ENCODE assay signal across 15 mouse cellular contexts in the genomic region with DNA sequence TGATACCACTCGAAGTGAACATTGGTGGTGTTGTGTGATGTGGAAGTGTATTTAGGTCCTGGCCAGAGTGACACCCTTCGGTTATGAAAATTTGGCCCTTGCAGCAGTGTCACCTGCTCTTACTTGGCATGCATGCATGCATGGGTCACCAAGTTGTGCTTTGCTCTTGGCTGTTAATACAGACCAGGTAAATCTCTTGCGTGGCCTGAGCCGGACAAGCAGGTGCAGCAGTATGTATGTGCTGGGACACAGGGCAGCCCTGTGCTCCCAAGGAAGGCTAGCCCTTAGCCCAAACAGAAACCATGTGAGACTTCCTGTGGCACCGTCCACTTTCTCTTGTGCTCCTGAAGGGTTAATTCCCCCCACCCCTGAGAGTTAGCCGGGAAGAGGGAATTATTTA. TPM values are rescaled to one million over a fixed set of nuclear protein-coding genes. Genes with fewer than 3 reads are reported as not detected.
DNase-seq lines count a peak whose midpoint lies in the region; TF ChIP-seq lines count a peak whose summit lies in the region.
"Had no signal": no experiment of that assay in that cellular context is flagged by ENCODE, and none has a peak within 500 bp of the region (broad histone marks: within the 10 kb centered on the region; RNA-seq: fewer than 3 reads in every experiment).

No protein-coding gene starts in this region.

- peak; percentile 5 for DNase-seq in embryo, embryonic 10.5 days (ENCODE audit: low spot score)
- DNase-seq in embryo, embryonic 9.5 days (ENCODE audit: extremely low spot score), result no peak
- DNase-seq in kidney, adult 2 months, result peak; percentile 40
- DNase-seq in kidney, adult 8-10 months, result no peak
- peak; percentile 2 for DNase-seq in Muller cell, postnatal 12 days (ENCODE audit: inconsistent ontology term)
- peak; percentile 25 to 32 for DNase-seq in kidney, postnatal 36 days
- no peak for DNase-seq in lung, adult 2 months
- no peak for DNase-seq in adrenal gland, adult (ENCODE audit: inconsistent age in 2 of 2, low spot score in 1 of 2)
- DNase-seq: adrenal gland, postnatal 36 days; gastrocnemius, postnatal 14 days; spleen, adult 18-20 months; thymus, adult 18-20 months had no signal

- no peak for TF ChIP-seq CTCF in kidney, adult 2 months (conservative IDR thresholded peaks at IDR 0.05; ENCODE audit: insufficient read depth, insufficient read length, low read depth, low read length)
- TF ChIP-seq CTCF in lung, adult 2 months (IDR thresholded peaks at IDR 0.05; ENCODE audit: insufficient read depth, low read length), result no peak

- H3K27ac ChIP-seq in kidney, adult 2 months (ENCODE audit: insufficient read depth, low read depth, low read length), result no peak overlapping the region
- H3K27ac ChIP-seq: heart, embryonic 15.5 days; hindbrain, embryonic 14.5 days; liver, embryonic 14.5 days had no signal

- H3K4me3 ChIP-seq in kidney, adult 2 months (ENCODE audit: insufficient read depth, low read depth, low read length), result no peak overlapping the region
- no peak overlapping the region for H3K4me3 ChIP-seq in lung, adult 2 months (replicated peaks; ENCODE audit: extremely low read depth, low read depth, low read length)
- H3K4me3 ChIP-seq: heart, embryonic 15.5 days had no signal

- no peaks in the 10 kb centered on the region for H3K36me3 ChIP-seq in kidney, adult 2 months (ENCODE audit: control insufficient read depth, insufficient read depth, low read length)
- H3K36me3 ChIP-seq: heart, embryonic 15.5 days had no signal

- TF ChIP-seq POLR2A in kidney, adult 2 months (IDR thresholded peaks at IDR 0.05; ENCODE audit: low read depth, low read length), result no peak
- TF ChIP-seq POLR2A in lung, adult 2 months (IDR thresholded peaks at IDR 0.05; ENCODE audit: borderline replicate concordance, extremely low read depth, low read depth, low read length), result no peak

- 32% methylated on average over 6 of the region's 6 CpGs for WGBS in kidney, adult 2 months
- WGBS in lung, adult 2 months, result 52% methylated on average over 6 of the region's 6 CpGs

- H3K27me3 ChIP-seq in kidney, adult 2 months (replicated peaks; ENCODE audit: control insufficient read depth, insufficient read depth, low read length), result no peaks in the 10 kb centered on the region
- H3K27me3 ChIP-seq: heart, embryonic 15.5 days had no signal

- H3K4me1 ChIP-seq in kidney, adult 2 months (ENCODE audit: control insufficient read depth, insufficient read depth, low read length), result peaks cover 10% of the 10 kb centered on the region
- peaks cover 14% of the 10 kb centered on the region for H3K4me1 ChIP-seq in lung, adult 2 months (ENCODE audit: control insufficient read depth, insufficient read depth, low read length)

RNA-seq across cellular contexts. Expression of gene Tent4b, which starts 28.8 kb away (rescaled TPM):
- 26.5 and 28.8 TPM in 2 replicates for polyA plus RNA-seq in kidney, adult 2 months (2012; rRNA removed)
- polyA plus RNA-seq in lung, adult 2 months (2012; rRNA removed), result 16.5 and 22.9 TPM in 2 replicates

RNA-seq across cellular contexts. Expression of gene Adcy7, which starts 44.4 kb away (rescaled TPM):
- 3.0 and 4.8 TPM in 2 replicates for polyA plus RNA-seq in kidney, adult 2 months (2012; rRNA removed)
- 57.0 and 60.0 TPM in 2 replicates for polyA plus RNA-seq in lung, adult 2 months (2012; rRNA removed)

Comparison
In these comparisons a context has a peak if more than half of its experiments do, and no peak if none do; other contexts are left out.
1. DNase-seq: peak in embryo, embryonic 10.5 days (single experiment), kidney, adult 2 months (single experiment), Muller cell, postnatal 12 days (single experiment) and kidney, postnatal 36 days (2 of 2); none in embryo, embryonic 9.5 days (single experiment), kidney, adult 8-10 months (0 of 2), lung, adult 2 months (single experiment) and adrenal gland, adult (0 of 2).
2. RNA of gene Adcy7, which starts 44.4 kb away (polyA plus RNA-seq): 57.0 to 60.0 TPM in lung, adult 2 months; 3.0 to 4.8 TPM in kidney, adult 2 months; every median in the first group is over 10 times any median in the second.